Mouse (Mus musculus): ENCODE results near the gene Lhb. TPM values are rescaled to one million over a fixed set of nuclear protein-coding genes. Genes with fewer than 3 reads are reported as not detected.
"Not testable (repeated sequence)": the region's sequence is repeated elsewhere in the genome, so short reads cannot be mapped to it uniquely, and the experiment has no call there.

The Lhb gene
- total RNA-seq, 2 experiments from 2014 or later: not detected

- no peak for DNase-seq
Measured at GRCm38 (mm10) chr7:45455932-45456696, 35.5 kb downstream of the Lhb start.

GRCm38 (mm10) chr7:45456721-45457203 is 36.1 kb downstream of the Lhb start:
- no peak for DNase-seq

- DNase-seq: no peak
Measured at GRCm38 (mm10) chr7:45457204-45458060, 36.8 kb downstream of the Lhb start.

GRCm38 (mm10) chr7:45458748-45459563 is 38.3 kb downstream of the Lhb start:
- DNase-seq: peak; percentile 90

- peak; percentile 97 for DNase-seq
Measured at GRCm38 (mm10) chr7:45459564-45460140, 39.0 kb downstream of the Lhb start, which contains the start of gene Ftl1. Ftl1 (minus strand) TSS chr7:45459884.

- no peak for DNase-seq
Measured at GRCm38 (mm10) chr7:45460377-45460776, 39.8 kb downstream of the Lhb start.

- peak; percentile 75 for DNase-seq
Measured at GRCm38 (mm10) chr7:45460860-45461314, 40.3 kb downstream of the Lhb start.

GRCm38 (mm10) chr7:45461326-45461725 is 40.7 kb downstream of the Lhb start:
- DNase-seq: no peak

GRCm38 (mm10) chr7:45461781-45462180 is 41.2 kb downstream of the Lhb start:
- DNase-seq: no peak

- no peak for DNase-seq
Measured at GRCm38 (mm10) chr7:45462325-45462724, 41.7 kb downstream of the Lhb start.

- DNase-seq: not testable (repeated sequence)
Measured at GRCm38 (mm10) chr7:45462868-45463267, 42.2 kb downstream of the Lhb start.

GRCm38 (mm10) chr7:45463987-45464778 is 43.6 kb downstream of the Lhb start:
- no peak for DNase-seq

- no peak for DNase-seq
Measured at GRCm38 (mm10) chr7:45465112-45465511, 44.5 kb downstream of the Lhb start.

GRCm38 (mm10) chr7:45465549-45465948 is 44.9 kb downstream of the Lhb start:
- DNase-seq: no peak

GRCm38 (mm10) chr7:45466283-45467089 is 45.9 kb downstream of the Lhb start, which contains the start of gene Bax:
Bax (minus strand) TSS chr7:45466898.
- DNase-seq: peak; percentile 96

- DNase-seq: no peak
Measured at GRCm38 (mm10) chr7:45467090-45467670, 46.6 kb downstream of the Lhb start.

- DNase-seq: peak; percentile 81
Measured at GRCm38 (mm10) chr7:45470869-45471268, 50.2 kb downstream of the Lhb start.
